Mouse (Mus musculus) kidney, postnatal 36 days (tissue): ENCODE measurements around the gene Zfp592.

Source experiments
- DNase-seq, 2 experiments: peaks; one replicate each; pipeline ENCODE4 v3.0.0; 2021 to 2022; ENCODE audit warnings: mixed read lengths in 2 of 2

Zfp592 gene

GRCm38 (mm10) chr7:81057901-81058711 is 64.6 kb downstream of the Zfp592 start:
- DNase-seq = no peak

DNA sequence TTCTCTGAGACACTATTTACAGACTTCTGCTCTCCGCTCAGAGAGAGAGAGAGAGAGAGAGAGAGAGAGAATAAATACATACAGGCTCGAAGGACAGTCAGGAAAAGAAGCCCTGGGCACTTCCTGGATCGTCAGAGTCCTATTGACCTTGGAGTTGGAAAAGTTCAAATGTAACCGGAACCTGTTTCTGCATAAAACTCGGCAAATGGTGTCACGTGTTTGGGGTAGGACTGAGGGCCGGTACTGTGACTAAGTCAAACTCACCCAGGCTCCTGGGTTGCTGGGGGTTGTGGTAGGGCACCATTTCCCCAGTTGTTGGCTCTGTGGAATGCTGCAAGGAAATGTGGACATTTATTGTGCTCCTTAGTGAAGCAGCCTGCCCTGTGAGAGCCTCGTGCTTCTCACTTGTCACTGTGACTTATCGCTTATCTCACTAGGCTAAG is 65.3 kb downstream of the Zfp592 start:
- DNase-seq = peak; percentile 26 to 27

- DNase-seq = no peak
Observed at GRCm38 (mm10) chr7:81059388-81059787, 65.9 kb downstream of the Zfp592 start.

DNA sequence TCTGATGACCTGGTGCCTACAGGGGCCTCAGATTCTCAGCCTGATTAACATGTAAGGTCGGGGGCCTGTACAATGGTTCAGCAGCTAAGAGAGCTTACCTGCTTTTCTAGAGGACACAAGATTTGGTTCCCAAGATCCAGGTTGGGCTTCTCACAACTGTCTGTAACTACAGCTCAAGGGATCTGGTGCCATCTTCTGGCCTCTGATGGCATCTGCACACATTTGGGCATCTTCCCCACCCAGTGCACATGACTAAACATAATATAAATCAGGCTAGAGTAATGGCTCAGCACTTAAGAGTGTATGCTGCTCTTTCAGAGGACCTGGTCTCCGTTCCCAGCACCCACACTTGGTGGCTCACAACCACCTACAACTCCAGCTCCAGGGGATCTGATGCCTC is 67.4 kb downstream of the Zfp592 start:
- DNase-seq = peak; percentile 56 to 71

GRCm38 (mm10) chr7:81061936-81062335 is 68.5 kb downstream of the Zfp592 start:
- DNase-seq = peak; percentile 84 to 85

- DNase-seq = no peak
Observed at GRCm38 (mm10) chr7:81063332-81063731, 69.9 kb downstream of the Zfp592 start.

DNA sequence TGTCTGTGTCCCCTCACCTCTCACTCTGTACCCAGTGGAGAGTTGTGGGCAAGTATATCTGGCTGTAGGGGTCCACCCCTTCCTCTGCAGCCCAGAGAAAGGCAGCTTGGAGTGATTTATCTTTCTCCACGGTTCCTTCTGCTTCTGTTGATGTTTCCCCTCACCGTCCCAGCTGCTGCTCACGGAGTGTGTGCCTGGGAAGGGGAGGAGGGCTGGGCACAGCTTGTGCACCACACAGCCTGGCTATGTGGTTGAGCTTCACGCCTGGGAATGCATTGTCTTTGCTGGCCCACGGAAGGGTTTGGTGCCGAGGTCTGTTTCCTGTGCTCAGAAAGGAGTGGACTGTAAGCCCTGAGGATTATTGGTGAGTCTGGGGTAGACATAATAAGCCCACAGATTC is 73.2 kb downstream of the Zfp592 start:
- DNase-seq = no peak

DNA sequence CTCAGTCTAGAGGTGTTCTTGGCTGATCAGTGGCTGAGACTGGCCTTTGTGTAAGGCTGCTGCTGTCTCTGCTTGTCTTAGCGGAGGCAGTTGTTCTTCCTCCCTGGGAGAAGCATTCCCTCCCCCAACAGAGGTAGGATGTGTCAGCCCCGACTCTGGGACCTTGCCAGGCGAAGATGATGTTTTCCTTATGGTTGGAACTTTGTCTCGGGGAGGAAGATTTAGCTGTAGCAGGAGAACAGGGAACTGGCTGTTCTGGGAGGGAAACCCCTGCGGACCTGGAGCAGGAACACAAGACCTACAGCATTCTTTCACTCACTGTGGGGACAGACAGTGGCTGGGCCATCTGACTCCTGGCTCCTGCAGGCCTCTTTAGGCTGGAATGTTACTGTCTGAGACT is 79.0 kb downstream of the Zfp592 start:
- DNase-seq = peak; percentile 32 to 49

DNA sequence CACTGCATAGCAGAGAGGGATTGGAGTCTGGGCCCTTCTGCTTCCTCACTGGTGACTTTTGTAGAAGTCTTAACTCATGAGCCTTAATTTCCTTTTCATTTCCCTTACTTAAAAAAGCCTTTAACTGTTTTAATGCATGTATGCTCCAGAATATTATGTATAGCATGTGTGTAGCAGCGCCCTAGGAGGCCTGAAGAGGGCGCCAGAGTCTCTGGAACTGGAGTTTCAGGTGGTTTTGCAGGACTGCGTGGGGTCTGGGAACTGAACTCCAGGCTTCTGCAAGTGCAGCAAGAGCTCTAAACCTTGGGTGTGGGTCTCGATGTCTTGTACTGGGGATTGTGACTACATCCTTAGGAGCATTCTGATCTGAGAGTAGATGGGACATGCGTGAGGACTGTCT is 79.8 kb downstream of the Zfp592 start:
- DNase-seq = peak in 1 of 2 experiments; percentile 35

GRCm38 (mm10) chr7:81074546-81074945 is 81.1 kb downstream of the Zfp592 start:
- no peak for DNase-seq

DNA sequence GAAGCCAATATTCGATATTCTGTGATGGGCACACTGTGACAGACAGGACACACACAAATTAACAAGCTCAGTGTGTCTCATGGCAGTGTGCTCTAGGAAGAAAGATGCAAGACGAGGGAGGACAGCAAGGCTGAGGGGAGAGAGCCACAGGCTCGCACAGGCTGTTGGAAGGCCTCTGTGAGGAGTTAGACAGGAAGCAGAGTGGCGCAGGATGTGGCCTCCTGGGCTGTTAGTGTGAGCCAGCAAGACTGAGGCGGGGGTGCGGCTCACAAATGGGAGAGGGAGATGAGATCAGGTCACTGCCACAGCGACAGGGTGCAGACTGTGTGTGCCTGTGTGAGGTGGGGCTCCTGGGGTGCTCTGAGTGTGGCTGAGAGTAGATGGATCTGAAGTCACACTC is 81.8 kb downstream of the Zfp592 start:
- DNase-seq = no peak

DNA sequence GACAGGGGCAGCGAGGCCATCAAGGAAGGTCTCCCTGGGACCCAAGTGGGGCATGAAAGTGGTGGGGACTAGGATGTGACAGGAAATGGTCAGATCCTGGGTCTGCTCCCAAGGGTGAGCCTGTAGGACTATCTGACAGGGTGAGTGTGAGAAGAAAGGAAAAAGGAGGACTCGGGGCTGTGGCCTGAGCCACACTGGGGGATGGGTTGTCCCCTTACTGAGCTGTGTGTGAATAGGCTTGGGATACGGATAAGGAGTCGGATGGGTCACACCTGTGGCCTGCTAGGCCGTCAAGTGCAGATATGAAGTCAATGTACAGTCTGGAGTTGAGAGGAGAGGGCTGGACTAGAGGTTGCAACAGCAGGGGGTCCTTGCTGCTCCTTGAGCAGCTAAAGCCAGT is 82.3 kb downstream of the Zfp592 start:
- DNase-seq = no peak

- DNase-seq = no peak
Observed at GRCm38 (mm10) chr7:81077009-81077408, 83.5 kb downstream of the Zfp592 start.

GRCm38 (mm10) chr7:81078740-81079139 is 85.3 kb downstream of the Zfp592 start:
- no peak for DNase-seq

DNA sequence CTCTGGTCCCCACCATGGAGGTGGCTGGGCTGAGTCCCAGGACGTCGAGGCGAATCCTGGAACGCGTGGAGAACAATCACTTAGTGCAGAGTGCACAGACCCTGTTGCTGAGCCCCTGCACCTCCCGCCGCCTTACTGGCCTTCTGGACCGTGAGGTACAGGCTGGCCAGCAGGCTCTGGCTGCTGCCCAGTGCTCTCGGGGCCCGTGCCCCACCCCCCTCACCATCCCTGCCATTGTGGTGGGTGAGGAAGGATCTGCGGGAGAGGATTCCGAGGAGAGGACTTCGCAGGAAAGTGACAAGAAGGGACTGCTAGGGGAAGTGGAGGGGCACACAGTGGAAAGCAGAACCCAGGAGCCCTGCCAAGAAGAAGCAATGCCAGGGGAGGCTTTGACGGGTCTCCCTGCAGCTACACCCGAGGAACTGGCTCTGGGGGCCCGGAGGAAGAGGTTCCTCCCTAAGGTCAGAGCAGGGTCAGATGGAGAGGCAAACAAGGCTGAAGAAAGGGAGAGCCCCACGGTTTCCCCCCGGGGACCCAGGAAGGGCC is 100.0 kb downstream of the Zfp592 start:
- peak in 1 of 2 experiments; percentile 21 for DNase-seq

DNA sequence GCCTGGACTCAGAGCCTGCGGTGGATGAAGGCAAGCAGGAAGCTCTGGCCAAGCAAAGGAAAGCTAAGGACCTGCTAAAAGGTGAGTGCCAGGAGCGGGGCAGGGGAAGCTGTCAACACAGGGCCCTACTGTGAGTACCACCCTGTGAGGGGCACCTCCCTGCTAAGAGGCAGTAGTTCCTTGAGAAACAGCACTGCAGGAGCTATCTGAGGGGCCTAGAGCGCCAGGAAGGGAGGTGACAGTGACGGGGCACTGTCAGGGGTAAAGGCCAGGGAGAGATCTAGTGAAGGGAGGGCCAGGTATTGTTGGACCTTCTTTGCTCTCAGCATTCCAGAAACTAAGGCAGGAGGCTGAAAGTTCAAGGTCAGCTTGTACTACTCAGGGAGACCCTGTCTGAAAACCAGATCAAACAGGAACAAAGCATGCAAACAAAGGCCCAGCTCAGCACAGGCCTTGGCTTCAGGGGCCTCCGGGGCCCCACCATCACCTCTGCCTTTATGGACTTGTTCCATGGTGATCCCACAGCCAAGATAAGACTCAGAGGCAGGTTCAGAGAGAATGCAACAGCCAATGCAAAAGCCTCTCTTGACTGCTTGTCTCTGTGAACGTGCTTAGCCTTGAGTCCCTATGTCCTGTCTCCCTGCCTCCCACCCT is 100.8 kb downstream of the Zfp592 start:
- no peak for DNase-seq
